Mouse (Mus musculus) liver, embryonic 11.5 days (tissue): ENCODE data around the gene Snap47. TPM values are rescaled to one million over a fixed set of nuclear protein-coding genes. Genes with fewer than 3 reads are reported as not detected.
A peak's percentile ranks its signal among the peaks of the same experiment; 100 is the strongest.

Experiments used
- ATAC-seq: fragments of 200-750 bp; cut with Nextera tagmentation; replicated peaks from 2 replicates; pipeline ENCODE4 v1.8.0; 2017; ENCODE audit warnings: moderate number of reproducible peaks, mild to moderate bottlenecking, moderate TSS enrichment, moderate library complexity; ENCODE audit not compliant: low FRiP score
- DNase-seq: peaks from one replicate; pipeline ENCODE4 v3.0.0-alpha.2; 2017; ENCODE audit warnings: low spot score
- H3K27ac ChIP-seq: fragments of 300-500 bp; sonication (generic); 2 replicates; pipeline ENCODE4 v1.5.1; 2014; ENCODE audit warnings: mild to moderate bottlenecking, low read depth, low read length, control low read depth
- H3K27me3 ChIP-seq: fragments of 300-500 bp; sonication (generic); replicated peaks from 2 replicates; pipeline ENCODE4 v1.6.1; 2014; ENCODE audit warnings: low read length, mixed read lengths; ENCODE audit not compliant: control insufficient read depth, insufficient read depth
- H3K36me3 ChIP-seq: fragments of 300-500 bp; sonication (generic); 2 replicates; pipeline ENCODE4 v1.6.1; 2014; ENCODE audit warnings: mild to moderate bottlenecking, low read length, moderate library complexity, mixed read lengths; ENCODE audit not compliant: control insufficient read depth, insufficient read depth
- H3K4me1 ChIP-seq: fragments of 300-500 bp; sonication (generic); replicated peaks from 2 replicates; pipeline ENCODE4 v1.6.1; 2014; ENCODE audit warnings: low read length, mixed read lengths; ENCODE audit not compliant: control insufficient read depth, insufficient read depth
- H3K4me2 ChIP-seq: fragments of 300-500 bp; sonication (generic); 2 replicates; pipeline ENCODE4 v1.6.1; 2014; ENCODE audit warnings: mild to moderate bottlenecking, control low read depth, moderate library complexity
- H3K4me3 ChIP-seq: fragments of 300-500 bp; sonication (generic); 2 replicates; pipeline ENCODE4 v1.5.1; 2014; ENCODE audit warnings: low read depth, low read length, control low read depth
- H3K9ac ChIP-seq: fragments of 300-500 bp; sonication (generic); 2 replicates; pipeline ENCODE4 v1.6.1; 2014; ENCODE audit warnings: low read depth, low read length, control low read depth
- H3K9me3 ChIP-seq: fragments of 300-500 bp; sonication (generic); 2 replicates; pipeline ENCODE4 v1.6.1; 2016; ENCODE audit warnings: low read length, inconsistent platforms, mixed read lengths; ENCODE audit not compliant: control insufficient read depth
- WGBS: fragments of 180-500 bp; shearing (Covaris S2); extraction: QIAGEN DNeasy Blood & Tissue Kit; methylation state at CpG from one replicate; pipeline ENCODE4 v1.1.7; 2014; 5-methylcytosine and 5-hydroxymethylcytosine counted together
- polyA plus RNA-seq: library from polyadenylated mRNA; unstranded; fragments of >200 nt; fragmentation: Nextera tagmentation; extraction: Ambion mirVana; gene quantifications from 2 replicates; pipeline ENCODE4 v1.2.1, GENCODE M21; 2014

Snap47 gene
- polyA plus RNA-seq, result 57.9 and 67.4 TPM in 2 replicates

- Histone ChIP-seq H3K4me3 (peak within 1 kb of the TSS; percentile 92), H3K27me3 (no peaks in the 10 kb centered on the region), H3K4me1 (peaks cover 17% of the 10 kb centered on the region), H3K9me3 (no peaks in the 10 kb centered on the region), H3K27ac (peak within 1 kb of the TSS; percentile 71), H3K36me3 (peaks cover 25% of the 10 kb centered on the region), H3K4me2 (peak within 1 kb of the TSS; percentile 96), H3K9ac (peak within 1 kb of the TSS; percentile 92)
- DNase-seq, result no peak
- WGBS, result 72% methylated on average over 4 of the region's 4 CpGs
- no peak for ATAC-seq
Observed at GRCm38 (mm10) chr11:59451086-59451485, at the start of gene Snap47. Snap47 (minus strand) TSS chr11:59451186.

- H3K4me3 ChIP-seq, result no peak overlapping the region
- WGBS, result 88% methylated on average over 7 of the region's 7 CpGs
- ATAC-seq, result no peak
- H3K27me3 ChIP-seq, result no peaks in the 10 kb centered on the region
- H3K9ac ChIP-seq, result no peak overlapping the region
- H3K9me3 ChIP-seq, result no peaks in the 10 kb centered on the region
- no peak overlapping the region for H3K27ac ChIP-seq
- no peak overlapping the region for H3K4me2 ChIP-seq
- no peaks in the 10 kb centered on the region for H3K4me1 ChIP-seq
- peaks cover 68% of the 10 kb centered on the region for H3K36me3 ChIP-seq
- no peak for DNase-seq
Observed at GRCm38 (mm10) chr11:59497747-59498146, 46.8 kb upstream of the Snap47 start.

DNA sequence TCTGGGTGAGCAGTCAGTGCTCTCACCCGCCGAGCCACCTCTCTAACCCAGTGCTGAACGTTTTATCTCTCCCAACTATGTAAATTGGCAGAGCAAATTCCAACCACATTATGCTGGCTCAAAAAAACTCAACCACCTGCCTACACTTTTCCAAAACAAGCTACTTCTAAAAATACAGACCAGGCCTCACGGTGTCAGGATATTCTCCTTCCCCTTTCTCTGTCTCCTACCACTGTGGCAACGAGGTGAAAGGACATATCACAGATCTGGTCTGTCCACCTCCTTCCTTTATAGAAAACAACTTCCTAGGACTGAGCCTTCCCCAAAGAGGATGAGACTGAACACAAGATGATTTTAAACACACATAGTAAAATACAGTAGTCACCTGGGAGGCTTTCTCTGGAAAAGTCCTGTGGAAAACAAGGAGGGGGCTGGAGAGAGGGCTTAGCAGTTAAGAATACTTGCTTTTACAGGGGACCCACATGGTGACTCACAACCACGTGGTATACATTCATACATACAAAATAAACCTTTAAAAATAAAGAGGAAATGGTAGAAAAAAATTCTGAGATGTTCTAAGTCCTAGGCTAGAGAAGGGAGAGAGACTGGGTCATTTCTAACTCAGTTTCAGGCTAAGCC is 45.8 kb upstream of the Snap47 start:
- no peak for ATAC-seq
- DNase-seq, result no peak
- H3K36me3 ChIP-seq, result peaks cover 65% of the 10 kb centered on the region
- H3K4me3 ChIP-seq, result no peak overlapping the region
- H3K27me3 ChIP-seq, result no peaks in the 10 kb centered on the region
- H3K4me1 ChIP-seq, result no peaks in the 10 kb centered on the region
- H3K9me3 ChIP-seq, result no peaks in the 10 kb centered on the region
- 71% methylated on average over 6 of the region's 6 CpGs for WGBS
- H3K4me2 ChIP-seq, result no peak overlapping the region
- H3K9ac ChIP-seq, result no peak overlapping the region
- no peak overlapping the region for H3K27ac ChIP-seq

GRCm38 (mm10) chr11:59486222-59486621 is 35.2 kb upstream of the Snap47 start:
- H3K36me3 ChIP-seq, result peaks cover 29% of the 10 kb centered on the region

GRCm38 (mm10) chr11:59485641-59486040 is 34.7 kb upstream of the Snap47 start:
- DNase-seq (no peak), ATAC-seq (no peak)
- Histone ChIP-seq H3K9me3 (no peaks in the 10 kb centered on the region), H3K27me3 (no peaks in the 10 kb centered on the region), H3K4me3 (no peak overlapping the region), H3K4me2 (no peak overlapping the region), H3K27ac (no peak overlapping the region), H3K4me1 (no peaks in the 10 kb centered on the region), H3K36me3 (peaks cover 24% of the 10 kb centered on the region), H3K9ac (no peak overlapping the region)
- 68% methylated on average over 2 of the region's 2 CpGs for WGBS

More at GRCm38 (mm10) chr11:59486222-59486621, 35.2 kb upstream of the Snap47 start:
- H3K27ac ChIP-seq, result no peak overlapping the region
- ATAC-seq (no peak), DNase-seq (no peak)
- no peaks in the 10 kb centered on the region for H3K27me3 ChIP-seq
- H3K4me3 ChIP-seq, result no peak overlapping the region
- no peak overlapping the region for H3K4me2 ChIP-seq
- no peaks in the 10 kb centered on the region for H3K9me3 ChIP-seq
- no peaks in the 10 kb centered on the region for H3K4me1 ChIP-seq
- H3K9ac ChIP-seq, result no peak overlapping the region
- 84% methylated on average over 8 of the region's 8 CpGs for WGBS

- no peak for DNase-seq
- no peak overlapping the region for H3K27ac ChIP-seq
- H3K4me3 ChIP-seq, result no peak overlapping the region
- no peak overlapping the region for H3K4me2 ChIP-seq
- peaks cover 3% of the 10 kb centered on the region; the same call in 1 of the 2 replicates for H3K27me3 ChIP-seq
- 9% methylated on average over 2 of the region's 2 CpGs for WGBS
- H3K9ac ChIP-seq, result no peak overlapping the region
- no peaks in the 10 kb centered on the region for H3K9me3 ChIP-seq
- no peaks in the 10 kb centered on the region for H3K4me1 ChIP-seq
- ATAC-seq, result no peak
- H3K36me3 ChIP-seq, result peaks cover 18% of the 10 kb centered on the region
Observed at GRCm38 (mm10) chr11:59483212-59483611, 32.2 kb upstream of the Snap47 start.

GRCm38 (mm10) chr11:59477240-59477639 is 26.3 kb upstream of the Snap47 start:
- H3K9ac ChIP-seq, result no peak overlapping the region

DNA sequence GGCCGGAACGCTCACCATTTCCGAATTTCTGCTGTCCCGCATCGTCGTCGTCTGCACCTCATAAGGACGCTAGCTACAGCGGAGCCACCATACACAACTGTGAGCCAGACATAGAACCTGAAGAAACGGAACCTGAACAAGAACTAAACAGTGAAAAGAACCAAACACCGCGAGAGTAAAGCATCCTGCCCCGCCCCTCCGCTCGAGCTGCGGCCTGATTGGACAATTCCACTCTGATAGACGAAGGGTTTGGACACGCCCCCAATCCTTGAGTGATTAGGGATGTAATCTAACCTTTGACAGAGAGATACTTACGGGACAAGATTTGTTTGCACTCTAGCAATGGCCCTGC is 21.3 kb upstream of the Snap47 start, which contains the start of gene Zfp867:
Gene Zfp867, minus strand, starts transcription at position 149 of the 352 bp plus-strand sequence.
- Histone ChIP-seq H3K9ac (peak within 1 kb of the TSS; percentile 88), H3K27me3 (peaks cover 2% of the 10 kb centered on the region; the same call in 1 of the 2 replicates), H3K36me3 (no peaks in the 10 kb centered on the region), H3K4me3 (peak within 1 kb of the TSS; percentile 83), H3K4me2 (peak within 1 kb of the TSS; percentile 97), H3K27ac (peak within 1 kb of the TSS; percentile 52; the same call in 1 of the 2 replicates), H3K9me3 (no peaks in the 10 kb centered on the region), H3K4me1 (peaks cover 4% of the 10 kb centered on the region; the same call in 1 of the 2 replicates)
- ATAC-seq (peak; percentile 71), DNase-seq (peak; percentile 85)
- WGBS, result under 1% methylated on average over 19 of the region's 19 CpGs

More at GRCm38 (mm10) chr11:59477240-59477639, 26.3 kb upstream of the Snap47 start:
- DNase-seq, result no peak
- Histone ChIP-seq H3K9me3 (no peaks in the 10 kb centered on the region), H3K4me1 (no peaks in the 10 kb centered on the region), H3K36me3 (no peaks in the 10 kb centered on the region), H3K4me2 (no peak overlapping the region), H3K27ac (no peak overlapping the region), H3K4me3 (no peak overlapping the region), H3K27me3 (peaks cover 5% of the 10 kb centered on the region; the same call in 1 of the 2 replicates)
- ATAC-seq, result no peak
- WGBS, result 66% methylated on average over 6 of the region's 6 CpGs
